Mouse (Mus musculus) limb, embryonic 11.5 days (tissue): ENCODE measurements around the gene Rbl1. TPM values are rescaled to one million over a fixed set of nuclear protein-coding genes. Genes with fewer than 3 reads are reported as not detected.

ENCODE experiments used
- ATAC-seq: fragments of 200-750 bp; cut with Nextera tagmentation; 2 replicates; pipeline ENCODE4 v1.8.0; 2017; ENCODE audit warnings: low read depth; ENCODE audit not compliant: insufficient number of reproducible peaks, low FRiP score, low TSS enrichment
- DNase-seq: peaks from one replicate; pipeline ENCODE4 v3.0.0-alpha.2; 2015; ENCODE audit warnings: low spot score
- H3K27ac ChIP-seq: fragments of 300-500 bp; sonication (generic); replicated peaks from 2 replicates; pipeline ENCODE4 v1.5.1; 2014; ENCODE audit warnings: low read depth, mild to moderate bottlenecking, low read length
- H3K27me3 ChIP-seq: fragments of 300-500 bp; sonication (generic); 2 replicates; pipeline ENCODE4 v1.6.1; 2014; ENCODE audit warnings: mild to moderate bottlenecking, low read length, mixed read lengths; ENCODE audit not compliant: control insufficient read depth, insufficient read depth
- H3K36me3 ChIP-seq: fragments of 300-500 bp; sonication (generic); 2 replicates; pipeline ENCODE4 v1.6.1; 2014; ENCODE audit warnings: mild to moderate bottlenecking, low read length, moderate library complexity, mixed read lengths; ENCODE audit not compliant: control insufficient read depth, insufficient read depth
- H3K4me1 ChIP-seq: fragments of 300-500 bp; sonication (generic); 2 replicates; pipeline ENCODE4 v1.6.1; 2014; ENCODE audit warnings: low read length, mixed read lengths; ENCODE audit not compliant: control insufficient read depth, insufficient read depth
- H3K4me2 ChIP-seq: fragments of 300-500 bp; sonication (generic); 2 replicates; pipeline ENCODE4 v1.6.1; 2014; ENCODE audit warnings: low read depth, mild to moderate bottlenecking, moderate library complexity; ENCODE audit not compliant: severe bottlenecking
- H3K4me3 ChIP-seq: fragments of 300-500 bp; sonication (generic); 2 replicates; pipeline ENCODE4 v1.5.1; 2014; ENCODE audit warnings: low read depth, low read length
- H3K9ac ChIP-seq: fragments of 300-500 bp; sonication (generic); 2 replicates; pipeline ENCODE4 v1.6.1; 2014; ENCODE audit warnings: mild to moderate bottlenecking, low read length
- H3K9me3 ChIP-seq: fragments of 300-500 bp; sonication (generic); 2 replicates; pipeline ENCODE4 v1.6.1; 2016; ENCODE audit warnings: low read length; ENCODE audit not compliant: control insufficient read depth
- WGBS: fragments of 180-500 bp; shearing (Covaris S2); extraction: QIAGEN DNeasy Blood & Tissue Kit; methylation state at CpG from one replicate; pipeline ENCODE4 v1.1.7; 2014; 5-methylcytosine and 5-hydroxymethylcytosine counted together
- polyA plus RNA-seq: library from polyadenylated mRNA; unstranded; fragments of >200 nt; fragmentation: Nextera tagmentation; extraction: Ambion mirVana; gene quantifications from 2 replicates; pipeline ENCODE4 v1.2.1, GENCODE M21; 2014

Rbl1 gene
- polyA plus RNA-seq, 1 experiment from 2014 or later: 30.8 TPM

DNA sequence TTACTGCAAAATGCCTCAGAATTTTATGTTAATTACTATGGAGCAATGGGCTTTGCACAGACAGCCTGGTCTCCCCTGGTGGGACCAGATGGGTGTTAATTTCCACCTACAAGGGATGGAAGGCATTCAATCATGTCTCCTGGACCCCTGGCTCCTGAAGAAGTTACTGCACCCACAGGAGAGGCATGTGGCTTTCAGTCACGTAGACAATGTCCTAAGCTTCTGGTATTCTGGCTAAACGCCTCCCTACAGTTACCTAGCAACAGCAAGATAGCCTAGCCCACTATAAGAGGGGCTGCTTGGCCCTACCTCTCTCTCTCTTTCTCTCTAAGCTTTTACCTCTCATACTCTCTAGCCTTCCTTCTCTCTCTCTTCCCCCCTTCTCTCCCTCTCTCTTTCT is 102.1 kb downstream of the Rbl1 start:
- DNase-seq: no peak
- H3K27ac ChIP-seq: no peak overlapping the region
- no peaks in the 10 kb centered on the region for H3K9me3 ChIP-seq
- 87% methylated on average over 2 of the region's 2 CpGs for WGBS
- H3K27me3 ChIP-seq: no peaks in the 10 kb centered on the region
- peaks cover 5% of the 10 kb centered on the region; the same call in 1 of the 2 replicates for H3K36me3 ChIP-seq
- no peak overlapping the region for H3K4me2 ChIP-seq
- H3K4me3 ChIP-seq: no peak overlapping the region
- ATAC-seq: no peak
- H3K9ac ChIP-seq: no peak overlapping the region
- H3K4me1 ChIP-seq: no peaks in the 10 kb centered on the region

DNA sequence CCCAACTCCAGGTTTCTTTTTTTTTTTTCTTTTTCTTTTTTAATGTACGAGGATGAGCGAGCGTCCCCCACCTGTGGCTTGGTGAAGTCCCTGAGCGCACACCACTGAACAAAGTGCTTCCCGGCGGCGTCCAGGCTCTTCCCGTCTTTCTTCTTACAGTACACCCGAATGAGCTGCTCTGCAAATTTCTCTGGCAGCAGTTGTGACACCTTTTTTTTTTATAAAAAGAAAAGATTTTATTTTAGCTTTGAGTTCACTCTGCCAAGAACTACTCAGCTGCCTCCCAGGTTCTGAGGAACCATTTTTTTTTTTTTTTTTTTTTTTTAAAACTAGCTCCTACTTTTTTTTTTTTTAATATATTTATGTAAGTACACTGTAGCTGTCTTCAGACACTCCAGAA is 102.7 kb downstream of the Rbl1 start:
- WGBS: 97% methylated on average over 9 of the region's 9 CpGs
- ATAC-seq (no peak), DNase-seq (no peak)
- H3K27me3 ChIP-seq: no peaks in the 10 kb centered on the region
- no peak overlapping the region for H3K9ac ChIP-seq
- H3K27ac ChIP-seq: no peak overlapping the region
- H3K36me3 ChIP-seq: peaks cover 5% of the 10 kb centered on the region; the same call in 1 of the 2 replicates
- no peak overlapping the region for H3K4me3 ChIP-seq
- no peaks in the 10 kb centered on the region for H3K4me1 ChIP-seq
- H3K9me3 ChIP-seq: no peaks in the 10 kb centered on the region
- H3K4me2 ChIP-seq: no peak overlapping the region

DNA sequence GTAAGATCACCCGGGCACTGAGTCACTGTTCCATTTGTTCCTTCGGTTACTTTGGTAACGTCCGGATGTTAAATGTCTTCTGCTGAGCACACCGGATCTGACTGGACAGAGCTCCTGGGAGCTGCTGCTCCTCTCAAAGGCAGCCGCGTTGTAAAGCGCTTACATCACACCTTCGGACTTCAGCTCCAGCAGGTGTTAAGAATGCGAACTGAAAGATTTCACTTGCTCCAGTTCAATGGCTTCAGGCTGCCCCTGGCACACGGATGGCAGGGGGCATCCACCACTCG is 104.1 kb downstream of the Rbl1 start:
- no peak for DNase-seq

DNA sequence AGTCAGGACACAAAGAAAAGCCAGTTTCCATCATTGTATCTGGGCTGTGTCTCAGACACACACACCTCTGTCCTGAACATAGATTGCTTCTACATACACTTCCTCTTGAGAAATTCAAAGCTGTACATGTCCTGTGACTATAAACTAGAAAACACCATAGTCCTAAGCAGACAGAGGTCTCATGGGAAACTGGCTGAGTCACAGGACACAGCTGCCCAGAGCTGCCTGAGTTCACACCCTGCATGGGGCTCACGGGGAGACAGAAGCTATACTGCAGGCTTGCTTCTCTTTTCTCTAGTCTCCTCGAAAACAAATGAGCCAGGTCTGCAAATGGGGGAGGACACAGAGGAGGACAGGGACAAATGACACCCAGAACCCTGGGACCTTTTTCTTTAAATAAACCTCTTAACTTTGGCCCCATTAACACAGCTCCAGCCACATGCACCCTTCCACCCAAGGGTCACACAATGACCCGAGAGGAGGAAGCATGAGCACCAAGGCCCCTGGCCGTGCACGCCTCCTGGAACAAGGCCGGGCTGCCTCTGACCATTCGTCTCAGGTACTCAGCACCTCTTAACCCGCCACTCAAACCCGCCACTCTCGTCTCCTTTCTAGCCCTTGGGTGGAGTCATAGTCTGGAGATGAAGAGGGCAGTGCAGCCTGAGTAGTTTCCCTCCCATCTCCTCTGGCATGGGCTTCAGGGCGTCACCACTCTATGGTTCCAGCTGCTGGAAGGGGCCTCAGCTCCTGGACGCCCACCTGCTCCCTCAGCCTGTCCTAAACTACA is 104.6 kb downstream of the Rbl1 start:
- H3K4me3 ChIP-seq: no peak overlapping the region
- H3K36me3 ChIP-seq: peaks cover 5% of the 10 kb centered on the region; the same call in 1 of the 2 replicates
- no peak overlapping the region for H3K27ac ChIP-seq
- 78% methylated on average over 12 of the region's 12 CpGs for WGBS
- ATAC-seq (no peak), DNase-seq (no peak)
- no peak overlapping the region for H3K9ac ChIP-seq
- no peaks in the 10 kb centered on the region for H3K4me1 ChIP-seq
- H3K9me3 ChIP-seq: no peaks in the 10 kb centered on the region
- H3K27me3 ChIP-seq: no peaks in the 10 kb centered on the region
- no peak overlapping the region for H3K4me2 ChIP-seq

More for the DNA sequence above, 104.1 kb downstream of the Rbl1 start:
- no peak for ATAC-seq
- Histone ChIP-seq H3K27ac (no peak overlapping the region), H3K9ac (no peak overlapping the region), H3K4me1 (no peaks in the 10 kb centered on the region), H3K36me3 (peaks cover 5% of the 10 kb centered on the region; the same call in 1 of the 2 replicates), H3K27me3 (no peaks in the 10 kb centered on the region), H3K4me3 (no peak overlapping the region), H3K9me3 (no peaks in the 10 kb centered on the region), H3K4me2 (no peak overlapping the region)
- WGBS: 86% methylated on average over 12 of the region's 12 CpGs

Other genes starting within 250 kb of the Rbl1 start
- gene Ndrg3, start 212.5 kb downstream of the Rbl1 start, polyA plus RNA-seq: 40.3 and 40.7 TPM in 2 replicates
- gene Dsn1, start 197.4 kb downstream of the Rbl1 start, polyA plus RNA-seq: 55.5 and 57.0 TPM in 2 replicates
- gene Soga1, start 125.3 kb downstream of the Rbl1 start, polyA plus RNA-seq: 5.7 and 7.0 TPM in 2 replicates
- not detected in 2 replicates for gene Tldc2, start 117.5 kb downstream of the Rbl1 start, polyA plus RNA-seq
- gene Samhd1, start 69.3 kb downstream of the Rbl1 start, polyA plus RNA-seq: 27.5 and 27.9 TPM in 2 replicates
- 269 TPM in 2 replicates for gene Rpn2, start 74.5 kb upstream of the Rbl1 start, polyA plus RNA-seq
- 0.34 and 0.39 TPM in 2 replicates for gene Mroh8, start 75.0 kb upstream of the Rbl1 start, polyA plus RNA-seq
- not detected in 2 replicates for gene Ghrh, start 143.0 kb upstream of the Rbl1 start, polyA plus RNA-seq
- 38.1 and 38.3 TPM in 2 replicates for gene Manbal, start 163.1 kb upstream of the Rbl1 start, polyA plus RNA-seq
- gene Src, start 213.9 kb upstream of the Rbl1 start, polyA plus RNA-seq: 13.2 and 18.5 TPM in 2 replicates